Mouse (Mus musculus) stomach, postnatal 0 days (tissue): ENCODE measurements around the gene Tapbpl. TPM values are rescaled to one million over a fixed set of nuclear protein-coding genes. Genes with fewer than 3 reads are reported as not detected.
A peak's percentile ranks its signal among the peaks of the same experiment; 100 is the strongest.

Source experiments
- ATAC-seq: fragments of 200-750 bp; cut with Nextera tagmentation; 2 replicates; pipeline ENCODE4 v1.8.0; 2017; ENCODE audit not compliant: low FRiP score, low TSS enrichment
- DNase-seq: peaks from one replicate; pipeline ENCODE4 v3.0.0-alpha.2; 2016; ENCODE audit warnings: low spot score
- H3K27ac ChIP-seq: fragments of 300-500 bp; sonication (generic); replicated peaks from 2 replicates; pipeline ENCODE4 v1.5.1; 2014; ENCODE audit warnings: mild to moderate bottlenecking, control low read depth
- H3K27me3 ChIP-seq: fragments of 300-500 bp; sonication (generic); 2 replicates; pipeline ENCODE4 v1.6.1; 2014; ENCODE audit warnings: low read length; ENCODE audit not compliant: control insufficient read depth, insufficient read depth
- H3K36me3 ChIP-seq: fragments of 300-500 bp; sonication (generic); 2 replicates; pipeline ENCODE4 v1.6.1; 2014; ENCODE audit warnings: low read length, mixed read lengths; ENCODE audit not compliant: control insufficient read depth, insufficient read depth
- H3K4me1 ChIP-seq: fragments of 300-500 bp; sonication (generic); replicated peaks from 2 replicates; pipeline ENCODE4 v1.6.1; 2014; ENCODE audit warnings: antibody characterized with exemption; ENCODE audit not compliant: control insufficient read depth, insufficient read depth
- H3K4me2 ChIP-seq: fragments of 300-500 bp; sonication (generic); replicated peaks from 2 replicates; pipeline ENCODE4 v1.6.1; 2014; ENCODE audit warnings: low read depth, mild to moderate bottlenecking, control low read depth, moderate library complexity
- H3K4me3 ChIP-seq: fragments of 300-500 bp; sonication (generic); 2 replicates; pipeline ENCODE4 v1.5.1; 2014; ENCODE audit warnings: low read depth, low read length, control low read depth
- H3K9ac ChIP-seq: fragments of 300-500 bp; sonication (generic); 2 replicates; pipeline ENCODE4 v1.6.1; 2014; ENCODE audit warnings: mild to moderate bottlenecking, low read length, control low read depth, mixed read lengths
- H3K9me3 ChIP-seq: fragments of 300-500 bp; sonication (generic); 2 replicates; pipeline ENCODE4 v1.6.1; 2016; ENCODE audit warnings: low read length; ENCODE audit not compliant: control insufficient read depth
- CTCF ChIP-seq: IDR thresholded peaks from 2 replicates; pipeline ENCODE4 v1.5.1; 2016; ENCODE audit warnings: antibody characterized with exemption, low read depth, mild to moderate bottlenecking, moderate library complexity
- EP300 ChIP-seq: optimal IDR thresholded peaks from 2 replicates; pipeline ENCODE3; 2016; ENCODE audit warnings: antibody characterized with exemption
- WGBS: fragments of 180-500 bp; shearing (Covaris S2); extraction: QIAGEN DNeasy Blood & Tissue Kit; methylation state at CpG from one replicate; pipeline ENCODE4 v1.1.7; 2014; 5-methylcytosine and 5-hydroxymethylcytosine counted together
- polyA plus RNA-seq: library from polyadenylated mRNA; unstranded; fragments of >200 nt; fragmentation: Nextera tagmentation; extraction: Ambion mirVana; gene quantifications from 2 replicates; pipeline ENCODE4 v1.2.1, GENCODE M21; 2015

The Tapbpl gene
- polyA plus RNA-seq, 1 experiment from 2014 or later = 8.6 TPM

DNA sequence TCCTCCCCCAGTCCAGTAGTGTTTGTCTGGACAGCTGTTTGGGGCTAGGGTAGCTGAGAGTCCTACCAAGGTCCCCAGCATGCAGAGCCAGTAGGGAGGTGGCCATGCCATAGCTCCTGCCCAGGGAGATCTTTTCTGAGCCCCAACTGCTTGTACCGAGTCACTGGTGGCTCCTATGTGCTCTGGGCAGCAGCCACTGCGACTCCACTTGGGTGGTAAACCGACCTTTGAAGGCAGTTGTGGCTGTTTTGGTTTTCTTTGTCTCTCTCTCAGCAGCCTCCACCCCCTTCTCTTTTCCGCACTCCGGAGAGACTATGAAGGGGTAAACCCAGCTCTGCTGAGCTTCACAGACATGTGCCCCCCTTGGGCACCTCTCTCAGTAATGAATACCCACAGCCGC is 5.1 kb upstream of the Tapbpl start, which contains the start of gene Cd27:
TSS of gene Cd27 (minus strand) at position 229 of the 400 bp plus-strand sequence.
- Histone ChIP-seq H3K4me1 (no peaks in the 10 kb centered on the region), H3K9ac (no peak within 1 kb of the TSS), H3K4me2 (no peak within 1 kb of the TSS), H3K36me3 (no peaks in the 10 kb centered on the region), H3K9me3 (no peaks in the 10 kb centered on the region), H3K4me3 (no peak within 1 kb of the TSS), H3K27me3 (no peaks in the 10 kb centered on the region), H3K27ac (no peak within 1 kb of the TSS)
- WGBS = 53% methylated on average over 6 of the region's 6 CpGs
- TF ChIP-seq CTCF (no peak), EP300 (no peak)
- DNase-seq (no peak), ATAC-seq (no peak)

DNA sequence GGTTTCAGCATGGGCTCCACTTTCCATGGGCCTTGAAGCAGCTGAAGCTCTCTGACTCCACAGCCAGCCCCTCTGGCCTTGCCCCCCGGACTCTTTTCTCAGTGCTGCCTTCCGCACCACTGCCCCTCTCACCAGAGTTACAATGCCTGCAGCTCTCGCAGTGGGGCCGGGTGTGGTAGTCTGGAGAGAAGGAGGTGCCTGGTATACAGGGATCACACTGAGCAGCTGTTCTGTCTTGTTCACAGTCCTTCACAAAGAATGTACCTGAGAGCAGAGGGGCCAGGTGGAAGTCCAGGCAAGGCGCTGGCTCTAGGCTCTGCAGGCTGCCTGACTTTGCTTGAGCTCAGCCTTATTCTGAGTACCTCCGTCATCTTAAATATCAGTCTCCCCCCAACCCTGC is 4.7 kb upstream of the Tapbpl start:
- Histone ChIP-seq H3K4me1 (no peaks in the 10 kb centered on the region), H3K9ac (no peak overlapping the region), H3K4me2 (no peak overlapping the region), H3K27me3 (no peaks in the 10 kb centered on the region), H3K27ac (no peak overlapping the region), H3K36me3 (no peaks in the 10 kb centered on the region), H3K9me3 (no peaks in the 10 kb centered on the region), H3K4me3 (no peak overlapping the region)
- ATAC-seq = no peak
- WGBS = 65% methylated on average over 6 of the region's 6 CpGs
- TF ChIP-seq EP300 = no peak
- TF ChIP-seq CTCF = no peak
- DNase-seq = no peak

DNA sequence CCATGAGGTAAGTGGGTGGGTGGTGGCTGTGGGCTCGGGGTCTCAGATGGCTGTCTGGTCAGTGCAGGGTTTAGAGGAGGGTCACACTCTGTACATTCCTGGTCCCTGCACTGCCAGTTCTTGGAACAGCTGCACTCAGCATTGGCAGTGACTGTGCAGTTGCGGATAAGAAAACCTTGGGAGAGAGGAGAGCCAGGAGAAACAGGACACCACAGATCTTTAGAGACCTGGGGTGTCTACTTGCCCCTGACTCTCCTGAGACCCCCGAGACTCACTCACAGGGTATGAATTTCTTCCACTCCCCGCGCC is 2.8 kb upstream of the Tapbpl start:
- 51% methylated on average over 5 of the region's 5 CpGs for WGBS
- ATAC-seq (no peak), DNase-seq (no peak)

DNA sequence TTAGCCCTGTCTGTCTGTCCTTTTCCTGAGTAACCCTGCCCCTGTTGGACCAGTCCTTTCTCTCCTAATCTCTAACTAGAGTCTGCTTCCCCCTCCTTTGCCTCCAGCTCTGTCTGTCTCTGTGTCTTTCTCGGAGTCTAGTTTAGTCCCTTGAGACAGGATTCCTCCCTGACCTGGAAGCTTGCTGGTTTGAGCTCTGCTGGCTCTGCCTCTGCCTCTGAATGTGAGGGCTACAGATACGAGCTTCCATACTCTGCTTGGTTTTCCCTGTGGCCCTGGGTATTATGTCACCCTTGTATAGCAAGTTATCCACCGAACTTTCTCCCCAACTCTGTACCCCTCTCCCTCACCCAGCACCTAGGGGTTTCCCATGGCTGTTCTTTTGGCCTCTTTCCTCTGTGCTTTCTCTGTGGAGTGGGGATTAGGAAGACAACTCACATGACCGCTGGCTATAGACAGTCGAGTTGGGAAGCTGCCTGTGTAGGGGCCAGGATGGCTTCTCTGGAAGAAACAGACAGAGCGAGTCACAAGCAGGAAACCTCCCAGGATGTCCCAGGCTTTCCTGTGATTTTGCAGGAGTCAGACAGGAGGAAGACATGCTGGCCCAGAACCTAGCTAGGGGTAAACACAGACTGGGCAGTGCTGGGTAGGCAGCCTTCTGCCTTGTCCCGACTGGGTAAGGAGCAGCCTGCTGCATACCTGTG is 2.3 kb upstream of the Tapbpl start:
- Histone ChIP-seq H3K27me3 (no peaks in the 10 kb centered on the region), H3K27ac (no peak overlapping the region), H3K4me2 (no peak overlapping the region), H3K9me3 (no peaks in the 10 kb centered on the region), H3K4me3 (no peak overlapping the region), H3K4me1 (no peaks in the 10 kb centered on the region), H3K36me3 (no peaks in the 10 kb centered on the region), H3K9ac (peak overlapping the region; percentile 31; the same call in 1 of the 2 replicates)
- no peak for TF ChIP-seq EP300
- no peak for TF ChIP-seq CTCF
- ATAC-seq = peak; percentile 39; the same call in 1 of the 2 replicates
- 41% methylated on average over 7 of the region's 7 CpGs for WGBS
- DNase-seq = no peak

More for the DNA sequence above, 2.8 kb upstream of the Tapbpl start:
- Histone ChIP-seq H3K4me1 (no peaks in the 10 kb centered on the region), H3K27ac (no peak overlapping the region), H3K27me3 (no peaks in the 10 kb centered on the region), H3K4me2 (no peak overlapping the region), H3K9me3 (no peaks in the 10 kb centered on the region), H3K4me3 (no peak overlapping the region), H3K36me3 (no peaks in the 10 kb centered on the region), H3K9ac (0 out of 2 replicates have a peak overlapping the region, but pooled peaks have one; percentile 13)
- no peak for TF ChIP-seq CTCF
- TF ChIP-seq EP300 = no peak

DNA sequence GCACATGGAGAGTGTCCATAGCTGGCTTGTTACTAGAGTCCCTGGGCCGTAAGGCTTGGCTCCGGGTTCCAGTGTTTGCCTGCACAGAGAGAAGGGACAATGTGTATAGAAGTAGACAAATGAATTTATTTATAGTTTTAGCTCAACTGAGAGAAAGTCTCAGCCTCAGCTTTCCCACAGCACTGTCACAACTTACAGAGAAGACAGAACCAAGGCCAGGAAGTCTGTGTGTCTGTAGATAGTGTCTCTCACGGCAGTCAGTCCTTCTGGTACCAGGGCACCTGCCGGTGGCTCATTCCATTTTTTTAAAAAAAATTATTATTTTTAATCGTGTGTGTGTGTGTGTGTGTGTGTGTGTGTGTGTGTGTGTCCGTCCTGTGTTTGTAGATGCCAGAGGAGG is 856 bp upstream of the Tapbpl start:
- no peak overlapping the region for H3K27ac ChIP-seq
- no peak overlapping the region for H3K4me3 ChIP-seq
- no peak for ATAC-seq
- no peaks in the 10 kb centered on the region for H3K9me3 ChIP-seq
- H3K4me1 ChIP-seq = no peaks in the 10 kb centered on the region
- H3K27me3 ChIP-seq = no peaks in the 10 kb centered on the region
- no peak for TF ChIP-seq EP300
- TF ChIP-seq CTCF = no peak
- 74% methylated on average over 6 of the region's 6 CpGs for WGBS
- H3K9ac ChIP-seq = no peak overlapping the region
- no peaks in the 10 kb centered on the region for H3K36me3 ChIP-seq
- no peak for DNase-seq
- H3K4me2 ChIP-seq = no peak overlapping the region; the same call in 1 of the 2 replicates

DNA sequence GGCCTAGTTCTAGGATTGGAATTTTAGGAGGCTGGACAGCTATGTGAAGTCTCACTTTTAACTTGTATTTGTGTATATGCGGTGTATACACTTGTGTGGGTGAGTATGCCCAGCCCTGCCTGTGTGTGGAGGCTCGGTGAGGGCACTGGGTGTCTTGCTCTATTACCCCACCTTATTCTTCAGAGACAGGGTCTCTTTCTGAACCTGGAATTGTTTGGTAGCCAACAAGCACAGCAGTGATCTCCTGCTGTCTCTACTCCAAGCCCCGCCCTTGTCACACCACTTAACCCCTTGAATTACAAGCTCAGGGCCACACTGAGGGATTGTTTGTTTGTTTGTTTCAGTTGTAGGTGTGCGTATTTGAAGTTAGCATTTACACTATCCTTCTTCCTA is 381 bp upstream of the Tapbpl start:
- Histone ChIP-seq H3K27me3 (no peaks in the 10 kb centered on the region), H3K4me3 (peak overlapping the region; percentile 64), H3K9me3 (no peaks in the 10 kb centered on the region), H3K4me2 (peak overlapping the region; percentile 88), H3K4me1 (no peaks in the 10 kb centered on the region), H3K27ac (peak overlapping the region; percentile 89), H3K36me3 (no peaks in the 10 kb centered on the region), H3K9ac (peak overlapping the region; percentile 78)
- 48% methylated on average over 4 of the region's 4 CpGs for WGBS
- DNase-seq (peak; percentile 29), ATAC-seq (no peak; the same call in 1 of the 2 replicates)
- no peak for TF ChIP-seq CTCF
- no peak for TF ChIP-seq EP300
